Mouse (Mus musculus): ENCODE measurements around the gene Gm5916. TPM values are rescaled to one million over a fixed set of nuclear protein-coding genes. Genes with fewer than 3 reads are reported as not detected.

Gene Gm5916
- total RNA-seq (2021): not detected
- long read RNA-seq, experiment 1: 0 reads
- long read RNA-seq, experiment 2: 0 reads

- intact Hi-C loops (cut with DNase I): no loop called here
- no peak for DNase-seq (ENCODE audit: extremely low spot score in 1 of 2, low spot score in 2 of 2)
Observed at GRCm38 (mm10) chr9:36128679-36129078, at the start of gene Gm5916. Gm5916 (minus strand) TSS chr9:36128779.

More at GRCm38 (mm10) chr9:36128679-36129078, at the start of gene Gm5916:
- Histone ChIP-seq H3K4me3 (no peak within 1 kb of the TSS), H3K27ac (no peak within 1 kb of the TSS)
- no peak for TF ChIP-seq CTCF (IDR thresholded peaks at IDR 0.05)

Other genes starting within 250 kb of the Gm5916 start
- under 1 TPM in 1 of 2 experiments, not detected in 1; 0.16 TPM for gene 9230113P08Rik, start 220.4 kb downstream of the Gm5916 start, total RNA-seq (2021)

Measured in left cerebral cortex, adult 2 months (tissue).